Mouse (Mus musculus): ENCODE results near the gene C530008M17Rik. TPM values are rescaled to one million over a fixed set of nuclear protein-coding genes. Genes with fewer than 3 reads are reported as not detected.

The C530008M17Rik gene
- polyA plus RNA-seq, 1 experiment from 2014 or later = 18.4 TPM

DNA sequence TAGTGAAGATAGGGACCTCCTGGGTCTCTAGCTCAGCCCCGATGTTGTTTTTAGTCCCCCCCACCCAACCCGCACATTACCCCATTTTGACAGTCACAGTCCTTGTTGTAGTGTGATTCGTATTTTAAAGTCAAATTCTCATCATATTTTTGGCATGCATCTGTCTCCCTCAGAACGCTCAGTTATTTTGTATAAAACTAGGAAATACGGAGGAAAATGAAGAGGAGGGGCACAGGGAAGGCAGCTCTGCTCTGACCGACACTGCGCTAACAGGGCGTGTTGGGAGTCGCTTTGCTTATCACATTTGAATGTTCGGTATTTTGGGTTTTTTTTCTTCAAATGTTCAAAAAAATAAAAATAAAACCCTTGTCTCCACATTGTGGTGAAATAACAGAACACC is 13.9 kb downstream of the C530008M17Rik start:
- H3K27me3 ChIP-seq (ENCODE audit: control insufficient read depth, insufficient read depth, low read length) = no peaks in the 10 kb centered on the region
- 96% methylated on average over 10 of the region's 10 CpGs for WGBS
- ATAC-seq (ENCODE audit: insufficient number of reproducible peaks, low FRiP score, low TSS enrichment, low read depth) (no peak), DNase-seq (ENCODE audit: low spot score) (no peak)
- no peak overlapping the region for H3K27ac ChIP-seq (replicated peaks; ENCODE audit: low read depth, low read length)
- no peak overlapping the region for H3K4me2 ChIP-seq (ENCODE audit: low read depth, severe bottlenecking)
- no peak overlapping the region for H3K9ac ChIP-seq (ENCODE audit: low read length)
- no peaks in the 10 kb centered on the region; the same call in 1 of the 2 replicates for H3K36me3 ChIP-seq (ENCODE audit: control insufficient read depth, insufficient read depth, low read length)
- H3K4me3 ChIP-seq (ENCODE audit: low read depth, low read length) = no peak overlapping the region
- no peaks in the 10 kb centered on the region for H3K4me1 ChIP-seq (ENCODE audit: control insufficient read depth, insufficient read depth, low read length)
- H3K9me3 ChIP-seq (ENCODE audit: control insufficient read depth, low read length) = no peaks in the 10 kb centered on the region

DNA sequence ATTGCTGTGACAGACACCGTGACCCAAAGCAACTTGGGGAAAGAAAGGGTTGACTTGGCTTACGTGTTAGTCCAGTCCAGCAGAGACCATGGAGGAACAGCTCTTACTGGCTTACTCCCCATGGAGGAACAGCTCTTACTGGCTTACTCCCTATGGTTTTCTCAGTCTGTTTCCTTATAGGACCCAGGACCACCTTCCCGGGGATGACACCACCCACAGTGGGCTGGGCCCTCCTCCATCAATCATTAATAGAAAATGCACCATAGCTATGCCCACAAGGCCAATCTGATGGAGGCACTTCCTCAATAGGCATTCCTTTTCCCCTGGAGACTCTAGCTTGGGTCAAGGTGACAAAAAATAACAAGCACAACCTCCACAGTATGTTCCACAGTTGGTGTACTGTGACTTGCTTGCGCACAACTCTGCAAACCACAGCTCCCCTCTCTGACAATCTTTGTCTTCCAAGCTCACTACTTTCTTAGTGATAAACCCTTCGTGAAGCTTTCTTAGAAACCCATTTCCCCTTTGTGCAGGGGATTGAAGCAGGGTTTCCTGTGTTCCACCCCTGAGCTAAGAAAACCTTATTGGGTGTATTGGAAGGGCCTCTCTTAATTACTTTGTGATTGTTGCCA is 17.8 kb downstream of the C530008M17Rik start:
- no peak overlapping the region for H3K4me3 ChIP-seq (ENCODE audit: low read depth, low read length)
- 96% methylated on average over 5 of the region's 5 CpGs for WGBS
- no peaks in the 10 kb centered on the region; the same call in 1 of the 2 replicates for H3K36me3 ChIP-seq (ENCODE audit: control insufficient read depth, insufficient read depth, low read length)
- no peak overlapping the region for H3K4me2 ChIP-seq (ENCODE audit: low read depth, severe bottlenecking)
- no peak for ATAC-seq (ENCODE audit: insufficient number of reproducible peaks, low FRiP score, low TSS enrichment, low read depth)
- DNase-seq (ENCODE audit: low spot score) = no peak
- no peak overlapping the region for H3K9ac ChIP-seq (ENCODE audit: low read length)
- no peaks in the 10 kb centered on the region for H3K27me3 ChIP-seq (ENCODE audit: control insufficient read depth, insufficient read depth, low read length)
- H3K9me3 ChIP-seq (ENCODE audit: control insufficient read depth, low read length) = no peaks in the 10 kb centered on the region
- H3K27ac ChIP-seq (replicated peaks; ENCODE audit: low read depth, low read length) = no peak overlapping the region
- no peaks in the 10 kb centered on the region for H3K4me1 ChIP-seq (ENCODE audit: control insufficient read depth, insufficient read depth, low read length)

DNA sequence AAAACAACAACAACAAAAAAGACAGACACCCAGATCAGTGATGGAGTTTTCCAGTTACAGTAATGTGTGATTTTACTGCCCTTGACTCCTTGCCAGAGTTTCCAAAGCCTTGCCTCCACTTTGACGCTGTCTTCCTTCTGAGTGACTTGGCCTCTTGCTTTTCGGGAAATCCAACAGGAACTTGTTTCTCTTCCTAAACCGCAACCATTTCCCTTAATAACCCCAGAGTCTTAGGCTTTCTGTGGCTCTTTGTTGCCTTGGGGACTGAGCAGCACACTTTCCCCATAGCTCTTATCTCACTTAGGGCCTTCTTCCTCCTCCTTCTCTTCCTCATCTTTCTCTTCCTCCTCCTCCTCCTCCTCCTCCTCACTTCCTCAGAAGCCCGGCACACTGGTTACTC is 19.1 kb downstream of the C530008M17Rik start:
- Histone ChIP-seq H3K27ac (replicated peaks; ENCODE audit: low read depth, low read length) (no peak overlapping the region), H3K36me3 (ENCODE audit: control insufficient read depth, insufficient read depth, low read length) (no peaks in the 10 kb centered on the region; the same call in 1 of the 2 replicates), H3K4me3 (ENCODE audit: low read depth, low read length) (no peak overlapping the region), H3K9me3 (ENCODE audit: control insufficient read depth, low read length) (no peaks in the 10 kb centered on the region), H3K4me1 (ENCODE audit: control insufficient read depth, insufficient read depth, low read length) (no peaks in the 10 kb centered on the region), H3K4me2 (ENCODE audit: low read depth, severe bottlenecking) (no peak overlapping the region), H3K9ac (ENCODE audit: low read length) (no peak overlapping the region), H3K27me3 (ENCODE audit: control insufficient read depth, insufficient read depth, low read length) (no peaks in the 10 kb centered on the region)
- 80% methylated on average over 4 of the region's 4 CpGs for WGBS
- no peak for ATAC-seq (ENCODE audit: insufficient number of reproducible peaks, low FRiP score, low TSS enrichment, low read depth)
- no peak for DNase-seq (ENCODE audit: low spot score)

DNA sequence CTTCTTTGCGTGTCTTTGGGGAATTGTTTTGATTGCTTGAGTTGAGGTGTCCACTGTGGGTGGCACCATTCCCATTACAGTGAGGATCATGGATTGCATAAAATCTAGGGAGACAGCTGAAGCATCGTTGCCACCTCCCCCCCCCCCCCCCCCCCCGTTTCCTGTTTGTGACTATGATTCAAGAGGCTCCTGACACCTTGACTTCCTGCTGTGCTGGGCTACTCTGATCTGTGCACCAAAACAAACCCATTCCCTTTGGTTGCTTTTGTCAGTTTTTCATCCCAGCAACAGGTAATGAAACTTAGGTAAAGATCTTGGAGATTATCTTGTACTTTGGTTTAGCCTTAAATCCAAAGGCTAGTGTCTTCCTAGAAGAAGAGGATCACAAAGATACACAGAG is 24.6 kb downstream of the C530008M17Rik start:
- 85% methylated on average over 3 of the region's 3 CpGs for WGBS
- no peaks in the 10 kb centered on the region for H3K36me3 ChIP-seq (ENCODE audit: control insufficient read depth, insufficient read depth, low read length)
- no peak overlapping the region for H3K4me2 ChIP-seq (ENCODE audit: low read depth, severe bottlenecking)
- DNase-seq (ENCODE audit: low spot score) (no peak), ATAC-seq (ENCODE audit: insufficient number of reproducible peaks, low FRiP score, low TSS enrichment, low read depth) (no peak)
- H3K9me3 ChIP-seq (ENCODE audit: control insufficient read depth, low read length) = no peaks in the 10 kb centered on the region
- H3K27me3 ChIP-seq (ENCODE audit: control insufficient read depth, insufficient read depth, low read length) = no peaks in the 10 kb centered on the region
- H3K4me3 ChIP-seq (ENCODE audit: low read depth, low read length) = no peak overlapping the region
- no peak overlapping the region for H3K27ac ChIP-seq (replicated peaks; ENCODE audit: low read depth, low read length)
- H3K9ac ChIP-seq (ENCODE audit: low read length) = no peak overlapping the region
- H3K4me1 ChIP-seq (ENCODE audit: control insufficient read depth, insufficient read depth, low read length) = no peaks in the 10 kb centered on the region

DNA sequence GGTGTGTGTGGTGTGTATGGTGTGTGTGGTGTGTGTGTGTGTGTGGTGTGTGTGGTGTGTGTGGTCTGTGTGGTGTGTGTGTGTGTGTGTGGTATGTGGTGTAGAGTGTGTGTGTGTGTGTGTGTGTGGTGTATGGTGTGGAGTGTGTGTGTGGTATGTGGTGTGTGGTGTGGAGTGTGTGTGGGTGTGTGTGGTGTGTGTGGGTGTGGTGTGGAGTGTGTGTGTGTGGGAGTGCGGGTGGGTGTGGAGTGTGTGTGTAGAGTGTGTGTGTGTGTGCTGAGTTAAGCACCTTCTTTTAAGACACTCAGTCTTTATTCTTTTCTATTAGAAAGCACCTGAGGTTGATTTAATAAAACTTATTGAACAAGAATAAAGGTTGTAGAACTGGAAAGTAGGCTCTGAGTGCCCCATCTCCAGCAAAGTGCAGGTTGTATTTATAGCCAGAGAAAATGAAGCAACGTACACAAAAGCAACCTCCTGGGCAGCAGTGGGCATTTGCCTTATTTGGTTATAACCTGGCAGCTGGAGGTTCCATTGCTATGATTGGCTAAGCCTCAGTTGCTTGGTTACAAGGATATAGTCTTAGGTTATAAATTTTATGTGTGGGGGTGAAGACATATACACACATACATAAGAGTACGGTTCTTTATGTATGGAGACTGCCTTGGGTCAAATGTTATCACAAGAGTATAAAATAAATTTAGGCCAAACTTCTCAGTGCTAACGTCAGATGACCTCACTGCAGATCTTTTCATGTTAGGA is 25.8 kb downstream of the C530008M17Rik start:
- DNase-seq (ENCODE audit: low spot score) = no peak

DNA sequence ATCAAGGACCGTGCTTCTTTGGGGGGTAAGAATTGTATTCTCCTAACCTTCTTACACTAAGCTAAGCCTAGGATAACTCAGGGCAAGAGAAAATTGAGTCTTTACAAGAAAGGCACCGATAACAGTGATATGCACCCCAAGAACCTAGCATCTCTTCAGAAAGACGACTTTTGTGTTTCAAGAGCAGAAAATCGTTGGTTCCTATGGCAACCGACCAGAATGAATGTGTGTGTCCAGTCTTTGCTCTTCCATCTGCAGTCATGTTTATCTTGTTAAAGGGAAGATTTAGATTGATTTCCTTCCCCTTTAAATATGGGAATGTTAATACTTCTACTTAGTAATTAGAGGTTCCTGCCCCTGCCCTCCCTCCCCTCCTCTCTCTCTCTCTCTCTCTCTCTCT is 27.1 kb downstream of the C530008M17Rik start:
- H3K27me3 ChIP-seq (ENCODE audit: control insufficient read depth, insufficient read depth, low read length) = no peaks in the 10 kb centered on the region
- H3K4me1 ChIP-seq (ENCODE audit: control insufficient read depth, insufficient read depth, low read length) = no peaks in the 10 kb centered on the region
- no peak overlapping the region for H3K27ac ChIP-seq (replicated peaks; ENCODE audit: low read depth, low read length)
- ATAC-seq (ENCODE audit: insufficient number of reproducible peaks, low FRiP score, low TSS enrichment, low read depth) = no peak
- H3K36me3 ChIP-seq (ENCODE audit: control insufficient read depth, insufficient read depth, low read length) = no peaks in the 10 kb centered on the region
- no peaks in the 10 kb centered on the region for H3K9me3 ChIP-seq (ENCODE audit: control insufficient read depth, low read length)
- DNase-seq (ENCODE audit: low spot score) = no peak
- 90% methylated on average over 5 of the region's 5 CpGs for WGBS
- no peak overlapping the region for H3K4me2 ChIP-seq (ENCODE audit: low read depth, severe bottlenecking)
- no peak overlapping the region for H3K9ac ChIP-seq (ENCODE audit: low read length)
- no peak overlapping the region for H3K4me3 ChIP-seq (ENCODE audit: low read depth, low read length)

More for the DNA sequence above, 25.8 kb downstream of the C530008M17Rik start:
- Histone ChIP-seq H3K9ac (ENCODE audit: low read length) (no peak overlapping the region), H3K36me3 (ENCODE audit: control insufficient read depth, insufficient read depth, low read length) (no peaks in the 10 kb centered on the region), H3K27me3 (ENCODE audit: control insufficient read depth, insufficient read depth, low read length) (no peaks in the 10 kb centered on the region), H3K27ac (replicated peaks; ENCODE audit: low read depth, low read length) (no peak overlapping the region), H3K4me3 (ENCODE audit: low read depth, low read length) (no peak overlapping the region), H3K4me1 (ENCODE audit: control insufficient read depth, insufficient read depth, low read length) (no peaks in the 10 kb centered on the region), H3K9me3 (ENCODE audit: control insufficient read depth, low read length) (no peaks in the 10 kb centered on the region), H3K4me2 (ENCODE audit: low read depth, severe bottlenecking) (no peak overlapping the region)
- 67% methylated on average over 4 of the region's 4 CpGs for WGBS
- no peak for ATAC-seq (ENCODE audit: insufficient number of reproducible peaks, low FRiP score, low TSS enrichment, low read depth)

DNA sequence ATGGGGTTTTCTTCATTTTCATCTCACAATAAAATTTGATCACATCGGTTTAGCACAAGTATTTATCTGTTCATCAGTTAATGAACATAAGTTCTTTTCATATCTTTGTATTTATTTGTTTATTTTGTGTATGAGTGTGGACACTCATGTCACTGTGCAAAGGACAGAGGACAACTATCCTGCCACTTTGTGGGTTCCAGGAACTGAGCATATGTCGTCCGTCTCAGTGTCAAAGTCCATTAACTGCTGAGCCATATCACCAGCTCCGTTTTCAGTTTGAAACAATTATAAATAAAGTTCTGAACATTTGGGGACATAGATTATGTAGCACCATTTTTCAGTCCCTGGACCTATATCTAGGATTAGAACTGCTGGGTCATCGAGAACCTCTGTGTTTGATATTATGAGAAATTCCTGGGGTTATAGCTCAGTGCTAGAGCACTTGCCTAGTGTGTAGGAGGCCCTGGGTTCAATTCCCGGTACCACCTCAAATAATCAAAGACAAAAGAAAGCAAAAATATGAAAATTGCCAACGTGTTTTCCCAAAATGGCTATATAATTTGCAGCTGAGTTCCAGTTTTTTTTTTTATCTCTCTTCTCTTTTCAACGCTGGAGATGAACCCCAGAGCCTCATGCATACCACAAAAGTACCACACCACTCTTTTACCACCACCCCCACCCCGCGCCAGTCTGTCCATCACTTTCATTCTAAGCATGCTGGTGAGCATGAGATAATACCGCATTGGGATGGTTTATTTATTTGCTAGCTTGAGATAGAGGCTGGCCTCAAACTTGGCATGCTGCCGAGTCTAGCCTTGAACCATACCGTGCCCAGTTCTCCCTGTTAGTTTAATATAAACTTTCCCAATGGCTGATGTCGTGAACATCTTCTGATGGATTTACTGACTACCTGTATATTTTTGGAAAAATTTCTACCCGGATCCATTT is 28.6 kb downstream of the C530008M17Rik start:
- WGBS = 90% methylated on average over 15 of the region's 15 CpGs
- no peaks in the 10 kb centered on the region for H3K4me1 ChIP-seq (ENCODE audit: control insufficient read depth, insufficient read depth, low read length)
- no peak overlapping the region for H3K4me2 ChIP-seq (ENCODE audit: low read depth, severe bottlenecking)
- H3K36me3 ChIP-seq (ENCODE audit: control insufficient read depth, insufficient read depth, low read length) = no peaks in the 10 kb centered on the region
- no peak for ATAC-seq (ENCODE audit: insufficient number of reproducible peaks, low FRiP score, low TSS enrichment, low read depth)
- H3K27ac ChIP-seq (replicated peaks; ENCODE audit: low read depth, low read length) = no peak overlapping the region
- no peaks in the 10 kb centered on the region for H3K27me3 ChIP-seq (ENCODE audit: control insufficient read depth, insufficient read depth, low read length)
- DNase-seq (ENCODE audit: low spot score) = no peak
- no peak overlapping the region for H3K9ac ChIP-seq (ENCODE audit: low read length)
- H3K9me3 ChIP-seq (ENCODE audit: control insufficient read depth, low read length) = no peaks in the 10 kb centered on the region
- H3K4me3 ChIP-seq (ENCODE audit: low read depth, low read length) = no peak overlapping the region

DNA sequence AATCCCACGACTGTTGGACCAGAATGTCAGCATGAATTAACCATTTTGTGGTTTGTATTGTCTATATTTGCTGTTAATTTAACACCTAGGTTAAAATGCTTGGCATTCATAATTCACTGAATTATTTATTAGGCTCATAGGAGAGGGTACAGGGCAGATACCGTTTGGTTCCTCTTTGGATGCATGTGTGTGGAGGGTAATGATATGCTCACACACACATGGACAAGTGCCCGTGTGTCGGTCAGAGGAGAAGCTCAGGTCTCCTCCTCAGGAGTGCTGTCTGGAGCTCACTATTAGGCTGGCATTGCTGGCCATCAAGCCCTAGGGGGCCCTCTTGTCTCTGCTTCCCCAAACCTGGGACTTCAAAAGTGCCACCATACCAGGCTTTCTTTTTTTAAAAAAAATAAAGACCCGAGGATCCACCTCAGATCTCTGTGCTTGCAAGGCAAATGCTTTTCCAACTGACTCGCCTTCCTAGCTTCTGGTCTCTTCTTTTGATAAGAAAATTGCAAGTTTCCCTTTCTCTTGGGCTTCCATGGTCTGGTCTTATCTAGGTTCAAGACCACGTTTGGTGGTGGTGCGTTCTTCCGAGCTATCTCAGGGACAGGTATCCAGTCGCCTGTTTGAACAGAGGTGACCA is 31.8 kb downstream of the C530008M17Rik start:
- no peak overlapping the region for H3K4me3 ChIP-seq (ENCODE audit: low read depth, low read length)
- H3K27ac ChIP-seq (replicated peaks; ENCODE audit: low read depth, low read length) = no peak overlapping the region
- no peak for ATAC-seq (ENCODE audit: insufficient number of reproducible peaks, low FRiP score, low TSS enrichment, low read depth)
- H3K4me2 ChIP-seq (ENCODE audit: low read depth, severe bottlenecking) = no peak overlapping the region
- DNase-seq (ENCODE audit: low spot score) = no peak
- no peaks in the 10 kb centered on the region for H3K4me1 ChIP-seq (ENCODE audit: control insufficient read depth, insufficient read depth, low read length)
- no peak overlapping the region for H3K9ac ChIP-seq (ENCODE audit: low read length)
- H3K36me3 ChIP-seq (ENCODE audit: control insufficient read depth, insufficient read depth, low read length) = no peaks in the 10 kb centered on the region
- no peaks in the 10 kb centered on the region for H3K27me3 ChIP-seq (ENCODE audit: control insufficient read depth, insufficient read depth, low read length)
- 93% methylated on average over 10 of the region's 10 CpGs for WGBS
- no peaks in the 10 kb centered on the region for H3K9me3 ChIP-seq (ENCODE audit: control insufficient read depth, low read length)
